Mouse (Mus musculus): ENCODE results near the gene Ephb2. TPM values are rescaled to one million over a fixed set of nuclear protein-coding genes. Genes with fewer than 3 reads are reported as not detected.

Ephb2 gene
- polyA plus RNA-seq, 1 experiment = 26.2 TPM

DNA sequence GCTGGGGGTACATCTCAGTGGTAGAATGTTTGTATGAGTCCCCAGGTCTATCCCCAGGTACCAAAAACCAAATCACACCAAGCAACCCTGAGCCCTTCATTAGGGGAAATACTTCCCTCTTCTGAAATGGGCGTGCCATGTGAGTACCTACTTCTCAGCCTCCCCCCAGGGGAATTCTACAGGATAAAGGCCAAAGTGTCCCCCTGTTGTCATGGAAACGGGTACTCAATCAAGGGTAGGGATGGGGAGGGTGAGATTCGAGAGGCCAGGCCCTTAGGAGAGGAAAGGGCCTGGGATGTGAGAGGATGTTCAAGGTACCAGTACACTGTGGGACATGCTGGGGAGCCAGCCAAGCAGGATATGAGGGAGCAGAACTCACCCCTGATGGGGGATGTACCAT, 61.6 kb downstream of the Ephb2 start:
- no peak for DNase-seq (ENCODE audit: low read depth, low spot score)
- 65% methylated on average over 3 of the region's 3 CpGs for WGBS

DNA sequence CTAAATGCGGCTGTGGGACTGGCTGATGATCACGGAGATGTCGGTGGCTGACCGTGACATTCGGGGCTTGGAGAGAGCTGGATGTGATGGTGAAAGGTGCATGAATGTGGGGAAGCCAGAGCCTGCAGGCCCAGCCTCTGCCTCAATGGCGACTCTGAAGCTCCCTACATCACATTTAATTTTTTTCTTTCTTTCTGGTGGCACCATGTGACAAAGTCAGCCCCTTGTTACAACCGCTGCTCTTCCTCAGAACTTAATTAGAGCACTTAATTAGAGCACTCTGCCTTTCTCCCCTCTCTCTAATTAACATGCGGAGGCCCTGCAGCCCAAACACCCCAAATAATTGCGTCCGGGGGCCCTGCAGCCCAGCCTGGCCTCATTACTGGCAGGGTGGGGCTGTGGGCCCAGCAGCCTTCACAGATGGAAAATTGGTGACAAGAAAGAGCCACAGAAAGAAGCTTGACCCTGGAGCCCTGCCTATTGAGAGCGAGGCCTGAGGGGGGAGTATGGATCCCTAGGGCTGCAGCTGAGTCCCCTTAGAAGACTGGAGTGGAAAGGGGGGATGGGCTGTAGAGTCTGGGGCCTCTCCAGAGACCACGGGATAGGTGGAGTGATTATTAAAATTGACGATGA, 62.7 kb downstream of the Ephb2 start:
- 90% methylated on average over 13 of the region's 13 CpGs for WGBS
- DNase-seq (ENCODE audit: low read depth, low spot score) = no peak

GRCm38 (mm10) chr4:136772318-136772717, 63.5 kb downstream of the Ephb2 start:
- 86% methylated on average over 5 of the region's 5 CpGs for WGBS
- no peak for DNase-seq (ENCODE audit: low read depth, low spot score)

DNA sequence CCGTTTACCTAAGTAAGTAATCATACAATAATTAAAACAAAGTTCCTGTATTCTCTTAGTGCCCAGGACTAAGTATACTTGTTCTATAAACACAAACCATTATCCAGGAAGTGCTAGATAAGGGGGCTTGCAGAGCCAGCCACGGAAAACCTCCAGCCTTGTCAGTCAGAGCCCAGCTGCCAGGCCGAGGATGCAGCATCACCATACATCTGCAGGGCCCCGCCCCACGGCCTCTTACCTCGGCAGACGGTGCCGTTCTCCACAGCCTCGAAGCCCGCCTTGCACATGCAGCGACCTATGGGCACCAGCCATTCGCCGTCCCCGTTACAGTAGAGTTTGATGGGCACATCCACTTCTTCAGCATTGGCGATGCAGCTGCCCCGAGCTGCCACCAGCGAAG, 65.1 kb downstream of the Ephb2 start:
- WGBS = 83% methylated on average over 17 of the region's 17 CpGs
- DNase-seq (ENCODE audit: low read depth, low spot score) = no peak

DNA sequence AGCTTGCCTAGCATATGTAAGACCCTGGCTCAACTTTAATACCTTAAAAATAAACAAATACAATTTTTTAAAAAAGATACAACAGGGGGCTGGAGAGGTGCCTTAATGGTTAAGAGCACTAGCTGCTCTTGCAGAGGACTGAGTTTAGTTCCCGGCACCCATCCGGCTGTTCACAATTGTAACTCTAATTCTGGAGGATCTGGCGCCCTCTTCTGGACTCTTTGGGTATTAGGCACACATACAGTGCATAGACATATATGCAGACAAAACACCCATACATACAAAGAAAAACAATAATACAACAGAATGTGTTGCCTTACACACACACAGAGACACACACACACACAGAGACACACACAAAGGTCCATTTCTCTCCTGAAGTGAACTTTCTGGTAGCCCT, 67.3 kb downstream of the Ephb2 start:
- DNase-seq (ENCODE audit: low read depth, low spot score) = no peak
- WGBS = 95% methylated on average over 3 of the region's 3 CpGs

DNA sequence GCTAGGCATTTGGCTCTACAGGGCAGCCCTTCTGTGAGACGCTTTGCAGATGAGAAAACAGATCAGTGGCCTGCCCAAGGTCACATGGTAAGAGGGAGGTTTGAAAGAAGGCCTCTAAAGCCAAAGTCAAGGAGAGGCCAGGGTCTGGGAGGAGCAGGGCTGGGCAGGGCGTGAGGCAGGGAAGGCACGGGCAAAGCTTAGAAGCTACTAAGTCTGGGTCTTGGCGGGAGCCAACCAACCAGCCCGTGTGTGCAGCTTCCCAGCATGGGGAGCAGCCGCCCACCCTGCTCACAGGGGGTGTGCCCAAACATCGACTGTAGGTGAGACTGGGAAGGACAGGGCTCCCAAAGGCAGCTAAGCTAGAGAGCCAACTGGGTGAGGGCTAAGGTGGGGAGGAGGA, 70.7 kb downstream of the Ephb2 start:
- WGBS = 30% methylated on average over 7 of the region's 7 CpGs
- DNase-seq (ENCODE audit: low read depth, low spot score) = no peak

DNA sequence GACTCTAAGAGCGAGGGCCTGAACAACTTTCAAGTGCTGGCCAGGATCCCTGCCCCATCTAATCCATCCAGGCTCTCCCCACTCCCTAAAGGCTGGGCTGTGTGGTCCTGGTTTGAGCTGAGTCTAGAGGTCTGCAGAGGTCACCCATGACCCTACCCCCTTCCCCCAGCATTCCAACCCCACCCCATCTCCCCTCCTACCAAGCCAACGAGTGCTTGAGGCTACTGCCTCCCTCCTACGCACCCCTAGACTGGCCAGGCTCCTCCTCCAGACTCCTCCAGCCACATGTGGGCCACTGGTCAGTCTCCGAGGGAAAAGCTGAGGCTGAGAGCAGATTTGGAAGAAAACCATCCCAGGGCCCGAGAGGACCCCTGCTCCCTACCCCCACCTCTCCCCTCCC, 72.4 kb downstream of the Ephb2 start:
- 64% methylated on average over 5 of the region's 5 CpGs for WGBS
- no peak for DNase-seq (ENCODE audit: low read depth, low spot score)

DNA sequence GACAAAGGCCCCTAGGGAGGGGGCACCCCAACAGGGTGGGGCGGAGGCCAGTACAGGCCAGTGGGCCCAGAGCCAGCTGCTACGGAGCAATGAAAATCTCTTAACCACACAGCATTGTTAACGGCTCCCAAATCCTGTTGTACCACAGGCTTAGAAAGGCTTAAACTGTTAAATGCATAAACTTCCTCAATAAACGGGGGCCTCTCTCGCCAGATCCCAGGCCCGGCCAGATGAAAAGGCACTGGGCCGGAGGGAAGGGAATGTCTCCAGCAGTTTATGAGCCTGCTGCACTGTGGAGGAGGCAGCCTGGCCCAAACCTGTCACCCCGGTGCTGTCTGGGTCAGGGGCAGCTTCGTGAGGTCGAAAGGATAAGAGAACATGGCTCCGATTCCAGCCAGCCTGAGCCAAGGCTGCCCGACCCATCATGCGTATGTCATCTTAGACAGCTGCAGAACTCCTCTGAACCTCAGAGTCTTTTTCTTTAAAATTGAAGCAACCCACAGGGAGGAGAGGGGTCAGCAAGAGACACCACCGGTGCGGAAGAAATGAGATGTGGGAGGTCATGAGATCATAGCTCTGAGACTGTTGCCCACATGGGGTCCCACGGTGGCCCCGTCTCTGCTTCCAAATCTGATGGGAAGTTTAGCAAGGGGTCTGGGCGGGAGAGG, 73.9 kb downstream of the Ephb2 start:
- 12% methylated on average over 18 of the region's 18 CpGs for WGBS

GRCm38 (mm10) chr4:136760882-136761281, 74.9 kb downstream of the Ephb2 start:
- 35% methylated on average over 11 of the region's 11 CpGs for WGBS
- no peak for DNase-seq (ENCODE audit: low read depth, low spot score)

More for the DNA sequence above, 73.9 kb downstream of the Ephb2 start:
- no peak for DNase-seq (ENCODE audit: low read depth, low spot score)

DNA sequence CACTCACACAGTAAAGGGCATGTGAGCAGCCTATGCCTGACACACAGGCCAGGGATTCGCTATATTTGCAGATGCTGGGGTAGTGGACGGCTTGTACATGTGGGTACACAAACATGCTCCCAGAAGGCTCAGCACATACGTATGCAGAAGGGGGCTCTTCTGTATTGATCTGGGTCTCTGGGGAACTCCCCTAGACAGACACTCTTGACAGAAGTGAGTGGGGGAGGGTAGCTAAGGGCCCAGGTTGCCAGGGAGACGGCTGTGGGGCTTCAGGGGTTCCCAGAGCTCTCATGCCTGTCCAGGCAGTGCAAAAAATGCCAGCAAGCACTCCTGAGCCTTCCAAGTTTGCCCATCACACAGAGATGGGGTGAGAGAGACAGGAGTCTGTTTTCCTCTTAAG, 78.7 kb downstream of the Ephb2 start:
- no peak for DNase-seq (ENCODE audit: low read depth, low spot score)
- 78% methylated on average over 4 of the region's 4 CpGs for WGBS

DNA sequence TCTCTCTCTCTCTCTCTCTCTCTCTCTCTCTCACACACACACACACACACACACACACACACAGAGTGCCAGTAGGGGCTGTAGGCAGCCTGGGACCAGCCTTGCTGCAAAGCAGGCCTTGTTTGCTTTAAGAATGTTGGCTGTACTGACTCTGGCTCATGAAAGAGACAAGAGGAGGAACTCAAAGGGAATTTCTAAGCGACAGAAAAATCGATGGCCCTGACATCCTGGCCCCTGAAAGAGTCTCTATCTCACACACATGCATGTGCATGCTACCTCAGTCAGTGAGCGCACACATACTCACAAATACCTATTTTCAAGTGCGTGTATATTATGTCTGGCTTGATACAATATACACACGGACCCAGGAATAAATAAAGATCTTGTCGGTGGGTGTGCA, 79.3 kb downstream of the Ephb2 start:
- no peak for DNase-seq (ENCODE audit: low read depth, low spot score)
- WGBS = 41% methylated on average over 6 of the region's 6 CpGs

DNA sequence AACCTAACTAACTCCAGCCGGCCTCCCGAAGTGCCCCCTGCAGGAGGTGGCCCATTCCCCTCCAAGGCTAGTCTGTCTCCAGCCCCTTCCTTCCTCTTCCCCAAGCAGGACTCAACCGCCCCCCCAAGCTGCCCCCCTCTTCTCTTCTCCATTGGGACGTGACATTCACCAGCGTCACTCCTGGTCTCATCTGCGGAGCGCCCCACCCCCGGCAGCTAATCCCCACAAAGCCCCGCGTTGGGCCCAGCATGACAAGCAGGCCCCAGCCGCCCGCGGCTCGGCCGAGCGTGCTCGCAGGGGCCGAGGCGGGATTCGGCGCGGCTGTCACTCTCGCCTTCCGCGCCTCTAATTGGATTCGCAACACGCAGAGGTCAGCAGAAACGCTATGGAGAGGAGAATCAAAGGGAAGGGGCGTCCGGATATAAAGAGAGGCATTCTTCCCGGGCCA, 80.4 kb downstream of the Ephb2 start:
- DNase-seq (ENCODE audit: low read depth, low spot score) = no peak
- 52% methylated on average over 31 of the region's 31 CpGs for WGBS

DNA sequence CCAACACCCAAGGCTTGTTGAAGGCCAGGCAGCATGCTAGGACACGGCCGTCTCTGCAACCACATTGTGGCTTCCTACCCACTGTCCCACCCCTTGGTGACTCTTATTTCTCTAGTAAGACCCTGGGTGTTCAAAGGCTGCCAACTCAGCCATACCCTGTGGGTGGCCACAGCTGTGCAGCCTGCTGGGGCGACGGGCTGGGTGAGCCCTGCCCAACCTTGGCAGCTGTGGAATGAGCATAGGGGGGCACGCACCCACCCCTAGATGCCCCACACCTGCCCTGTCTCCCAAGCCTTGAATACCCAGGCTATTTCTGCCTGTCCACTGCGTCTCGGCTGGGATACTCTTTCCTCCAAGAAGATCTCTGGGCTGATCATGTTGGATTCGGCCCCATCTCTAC, 81.5 kb downstream of the Ephb2 start:
- WGBS = 82% methylated on average over 8 of the region's 8 CpGs
- no peak for DNase-seq (ENCODE audit: low read depth, low spot score)

- WGBS = 34% methylated on average over 4 of the region's 4 CpGs
- no peak for DNase-seq (ENCODE audit: low read depth, low spot score)
Measured at GRCm38 (mm10) chr4:136751355-136752020, 84.3 kb downstream of the Ephb2 start.

DNA sequence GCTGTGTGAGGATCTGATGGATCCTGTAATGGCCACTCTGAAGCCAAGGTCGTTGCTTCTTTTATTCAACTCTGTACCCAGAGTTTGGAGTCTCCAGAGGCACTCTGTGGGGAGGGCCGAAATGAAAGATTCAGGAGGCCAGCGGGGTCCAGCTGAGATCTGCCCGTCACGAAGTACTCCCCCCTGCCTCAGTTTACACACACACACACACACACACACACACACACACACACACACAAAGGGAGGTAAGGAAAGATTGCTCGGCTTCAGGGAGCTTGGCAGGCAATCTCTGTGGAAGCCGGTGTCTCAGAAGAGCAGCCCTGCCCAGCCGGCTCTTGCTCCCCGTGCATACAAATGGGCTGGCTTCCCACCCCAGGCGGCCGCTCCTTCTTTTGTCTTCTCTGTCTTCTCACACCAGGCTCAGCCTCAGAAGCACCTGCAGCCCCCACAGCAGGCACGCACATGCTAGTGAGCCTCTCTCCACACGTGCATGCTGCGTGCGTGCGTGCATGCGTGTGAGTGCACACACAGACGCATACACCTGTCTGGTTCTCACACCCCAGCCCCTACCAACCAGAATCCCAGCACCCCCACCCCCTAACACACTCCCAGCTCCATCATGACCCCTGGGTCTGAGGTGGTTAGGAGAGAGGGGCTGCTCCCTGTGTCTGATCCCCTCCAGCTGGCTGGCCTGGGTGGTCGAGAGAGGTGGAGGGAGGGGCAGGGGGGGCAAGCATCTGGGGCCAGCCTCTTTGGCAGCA, 85.0 kb downstream of the Ephb2 start:
- 24% methylated on average over 19 of the region's 19 CpGs for WGBS
- DNase-seq (ENCODE audit: low read depth, low spot score) = no peak

DNA sequence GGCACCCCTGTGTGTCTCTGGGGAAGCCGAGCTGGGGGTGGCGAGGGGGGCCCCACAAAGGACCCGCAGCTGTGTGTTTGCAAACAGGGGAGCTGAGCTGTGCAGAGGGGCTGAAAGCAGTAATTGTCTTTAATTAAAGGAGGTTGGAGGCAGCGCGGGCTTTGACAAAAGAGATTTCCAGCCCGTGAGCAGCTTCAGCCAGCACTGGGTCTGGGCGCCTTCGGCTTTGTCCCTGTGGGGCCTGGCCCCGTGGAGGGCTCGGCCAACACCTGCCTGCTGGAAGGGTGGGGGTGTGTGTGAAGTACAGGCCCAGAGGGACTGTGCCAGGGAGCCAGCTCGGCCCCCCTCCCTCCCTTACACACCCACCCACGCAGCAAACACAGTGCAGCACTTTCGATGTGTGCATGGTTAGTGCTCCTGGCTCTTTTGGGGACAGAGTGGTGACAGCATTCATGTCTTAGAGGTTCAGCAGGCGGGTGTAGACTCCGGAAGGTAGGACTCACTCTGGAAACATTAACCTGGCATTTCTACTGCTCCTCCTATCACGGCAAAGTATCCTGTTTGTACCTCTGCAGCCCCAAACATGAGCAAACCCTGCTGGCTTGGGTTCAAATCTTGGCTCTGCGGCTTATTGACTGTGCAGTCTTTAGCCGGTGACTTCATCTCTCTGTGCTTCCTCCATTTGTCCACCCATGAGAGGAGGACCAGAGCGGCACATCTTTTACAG, 85.8 kb downstream of the Ephb2 start:
- no peak for DNase-seq (ENCODE audit: low read depth, low spot score)
- WGBS = 34% methylated on average over 19 of the region's 19 CpGs

- DNase-seq (ENCODE audit: low read depth, low spot score) = no peak
- 43% methylated on average over 4 of the region's 4 CpGs for WGBS
Measured at GRCm38 (mm10) chr4:136749431-136749830, 86.4 kb downstream of the Ephb2 start.

DNA sequence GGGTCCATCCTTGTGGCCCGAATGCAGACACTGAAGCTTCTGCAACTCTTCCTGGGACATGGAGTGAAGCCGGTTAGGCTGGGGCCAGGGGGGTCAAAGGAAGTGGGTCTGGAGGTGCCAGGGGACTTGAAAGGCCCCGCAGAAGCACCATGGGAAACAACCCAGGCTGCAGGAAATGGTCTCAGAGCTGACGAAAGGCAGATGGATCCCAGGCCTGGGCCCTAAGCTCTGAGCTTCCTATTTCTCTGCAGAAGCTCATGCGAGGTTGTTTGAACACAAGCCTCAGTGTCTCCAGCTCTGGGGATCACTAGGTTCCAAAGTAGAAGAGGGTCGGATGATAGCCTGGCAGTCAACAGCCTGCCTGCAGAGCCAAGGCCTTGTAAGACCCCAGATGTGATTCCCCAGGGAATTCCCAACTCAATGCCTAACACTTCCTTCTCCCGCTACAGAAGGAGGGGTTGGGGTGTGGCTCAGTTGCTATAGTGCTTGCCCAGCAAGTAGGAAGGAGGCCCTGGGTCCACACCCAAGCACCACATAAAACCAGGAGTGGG, 86.9 kb downstream of the Ephb2 start:
- 27% methylated on average over 7 of the region's 7 CpGs for WGBS
- no peak for DNase-seq (ENCODE audit: low read depth, low spot score)

- 91% methylated on average over 1 of the region's 1 CpGs for WGBS
Measured at GRCm38 (mm10) chr4:136746516-136746915, 89.3 kb downstream of the Ephb2 start.

More at GRCm38 (mm10) chr4:136746516-136746915, 89.3 kb downstream of the Ephb2 start:
- no peak for DNase-seq (ENCODE audit: low read depth, low spot score)
